Mouse (Mus musculus): ENCODE results near the gene 1700021F05Rik. TPM values are rescaled to one million over a fixed set of nuclear protein-coding genes. Genes with fewer than 3 reads are reported as not detected.

The 1700021F05Rik gene
- polyA plus RNA-seq, 1 experiment from 2014 or later: 57.2 TPM

DNA sequence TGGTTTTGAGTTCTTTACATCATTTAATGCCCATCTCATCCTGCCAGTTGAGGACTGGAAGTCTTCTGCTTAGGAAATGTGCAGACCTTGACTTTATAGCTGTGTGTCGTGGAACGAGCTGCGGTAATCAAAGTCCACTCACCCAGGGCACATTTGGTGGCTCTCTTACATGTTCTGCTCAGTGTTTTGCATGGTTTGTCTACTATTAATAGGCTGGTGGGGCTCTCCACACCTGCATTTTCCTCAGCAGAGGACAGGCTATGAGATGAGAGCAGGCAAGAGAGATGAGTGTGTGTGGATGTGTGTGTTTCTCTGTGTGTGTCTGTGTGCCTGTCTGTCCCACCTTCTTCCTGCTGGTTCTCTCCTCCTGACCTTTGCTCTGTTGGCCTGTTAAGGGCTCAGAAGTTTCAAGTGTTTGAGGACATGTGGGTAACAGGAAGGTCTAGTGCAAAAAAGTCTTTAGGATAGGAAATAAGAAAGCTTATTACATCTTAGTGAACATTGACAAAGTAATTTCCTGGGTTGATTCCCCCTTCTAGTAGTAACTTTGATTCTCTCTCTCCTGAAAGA lies 53.3 kb downstream of the 1700021F05Rik start:
- no peak overlapping the region for H3K9ac ChIP-seq (replicated peaks; ENCODE audit: low read depth, low read length)
- 84% methylated on average over 3 of the region's 3 CpGs for WGBS
- no peak overlapping the region for H3K4me2 ChIP-seq (replicated peaks; ENCODE audit: low read depth, low read length)
- no peaks in the 10 kb centered on the region for H3K36me3 ChIP-seq (ENCODE audit: control insufficient read depth, insufficient read depth, low read length)
- no peak overlapping the region for H3K27ac ChIP-seq (ENCODE audit: low read length)
- H3K27me3 ChIP-seq (ENCODE audit: control insufficient read depth, insufficient read depth, low read length): no peaks in the 10 kb centered on the region
- H3K4me3 ChIP-seq (ENCODE audit: low read depth, low read length): no peak overlapping the region
- peaks cover 19% of the 10 kb centered on the region; the same call in 1 of the 2 replicates for H3K4me1 ChIP-seq (ENCODE audit: control insufficient read depth, insufficient read depth, low read length)
- H3K9me3 ChIP-seq (ENCODE audit: control insufficient read depth, low read depth, low read length): no peaks in the 10 kb centered on the region
- ATAC-seq (ENCODE audit: insufficient number of reproducible peaks, insufficient read depth, low FRiP score, low read depth): no peak

DNA sequence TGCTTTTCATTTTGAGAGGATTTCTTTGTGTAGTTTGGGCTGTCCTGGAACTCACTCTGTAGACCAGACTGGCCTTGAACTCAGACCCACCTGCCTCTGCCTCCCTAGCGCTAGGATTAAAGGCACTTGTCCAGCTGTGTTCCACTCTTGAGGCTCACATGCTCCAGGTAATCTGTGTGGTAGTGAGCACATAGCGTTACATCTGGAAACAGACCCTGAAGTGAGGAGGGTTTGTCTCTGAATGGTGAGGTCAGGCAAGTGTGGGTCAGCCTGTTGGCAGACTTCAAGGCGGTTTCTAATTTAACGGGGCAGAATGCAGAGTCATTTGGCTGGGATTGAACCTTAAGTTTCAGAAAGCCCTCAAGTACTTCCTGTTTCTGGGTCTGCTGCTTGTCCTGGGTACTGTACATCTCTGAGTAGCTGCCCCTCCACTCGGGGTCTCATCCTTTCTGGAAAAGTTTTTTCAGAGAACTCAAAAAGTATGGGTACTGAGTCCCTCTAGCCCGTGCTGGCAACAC lies 55.0 kb downstream of the 1700021F05Rik start:
- 83% methylated on average over 6 of the region's 6 CpGs for WGBS
- Histone ChIP-seq H3K4me3 (ENCODE audit: low read depth, low read length) (no peak overlapping the region), H3K9ac (replicated peaks; ENCODE audit: low read depth, low read length) (no peak overlapping the region), H3K27ac (ENCODE audit: low read length) (no peak overlapping the region), H3K4me1 (ENCODE audit: control insufficient read depth, insufficient read depth, low read length) (peaks cover 19% of the 10 kb centered on the region; the same call in 1 of the 2 replicates), H3K36me3 (ENCODE audit: control insufficient read depth, insufficient read depth, low read length) (no peaks in the 10 kb centered on the region), H3K27me3 (ENCODE audit: control insufficient read depth, insufficient read depth, low read length) (no peaks in the 10 kb centered on the region), H3K9me3 (ENCODE audit: control insufficient read depth, low read depth, low read length) (no peaks in the 10 kb centered on the region), H3K4me2 (replicated peaks; ENCODE audit: low read depth, low read length) (no peak overlapping the region)
- ATAC-seq (ENCODE audit: insufficient number of reproducible peaks, insufficient read depth, low FRiP score, low read depth): no peak

DNA sequence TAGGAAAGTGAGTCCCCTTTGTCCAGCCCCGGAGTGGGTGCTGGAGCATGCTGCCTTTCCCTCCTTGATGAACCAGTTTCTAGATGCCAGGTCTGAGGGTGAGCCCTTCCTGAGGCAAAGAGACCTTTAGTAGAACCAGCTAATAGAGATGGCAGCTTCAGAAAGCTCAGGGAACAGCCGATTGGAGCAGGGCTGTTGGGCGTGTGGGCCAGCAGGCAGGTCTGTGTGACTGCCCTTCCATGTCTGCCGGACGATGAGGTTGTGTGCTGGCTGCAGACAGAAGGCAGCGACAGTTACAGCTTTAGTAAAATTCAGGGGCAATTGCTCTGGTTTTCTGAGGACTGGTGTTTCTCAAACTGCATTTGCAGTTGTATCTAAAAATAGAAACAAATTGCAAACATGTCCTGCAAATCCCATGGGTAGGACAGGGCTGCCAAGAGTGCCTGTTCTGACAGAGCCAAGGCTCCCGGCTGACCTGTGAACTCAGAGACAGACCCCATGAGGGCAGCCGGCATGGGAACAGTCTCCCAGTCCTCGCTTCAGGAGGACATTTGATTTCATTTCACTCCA lies 57.3 kb downstream of the 1700021F05Rik start:
- WGBS: 35% methylated on average over 9 of the region's 9 CpGs
- Histone ChIP-seq H3K9me3 (ENCODE audit: control insufficient read depth, low read depth, low read length) (no peaks in the 10 kb centered on the region), H3K9ac (replicated peaks; ENCODE audit: low read depth, low read length) (no peak overlapping the region; the same call in 1 of the 2 replicates), H3K4me3 (ENCODE audit: low read depth, low read length) (no peak overlapping the region), H3K4me1 (ENCODE audit: control insufficient read depth, insufficient read depth, low read length) (peaks cover 17% of the 10 kb centered on the region; the same call in 1 of the 2 replicates), H3K4me2 (replicated peaks; ENCODE audit: low read depth, low read length) (no peak overlapping the region; the same call in 1 of the 2 replicates), H3K27me3 (ENCODE audit: control insufficient read depth, insufficient read depth, low read length) (no peaks in the 10 kb centered on the region), H3K36me3 (ENCODE audit: control insufficient read depth, insufficient read depth, low read length) (no peaks in the 10 kb centered on the region), H3K27ac (ENCODE audit: low read length) (0 out of 2 replicates have a peak overlapping the region, but pooled peaks have one; percentile 4)
- ATAC-seq (ENCODE audit: insufficient number of reproducible peaks, insufficient read depth, low FRiP score, low read depth): no peak

DNA sequence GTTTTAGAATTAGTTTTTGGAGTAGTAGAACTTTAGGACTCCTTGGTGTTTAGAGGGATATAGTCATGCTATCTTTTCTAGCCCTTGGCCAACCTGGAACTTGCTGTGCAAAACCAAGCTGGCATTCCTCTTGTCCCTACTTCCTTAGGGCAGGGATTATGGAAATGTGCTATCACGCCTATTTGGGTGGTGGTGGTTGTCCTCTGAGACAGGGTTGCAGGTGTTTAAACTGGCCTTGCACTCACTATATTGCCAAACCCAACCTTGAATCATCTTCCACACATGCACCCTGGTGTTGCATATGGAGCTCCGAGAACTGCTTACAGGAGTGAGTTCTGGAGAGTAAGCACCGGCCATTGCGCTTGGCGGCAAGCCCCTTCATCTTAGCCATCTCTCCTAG lies 58.8 kb downstream of the 1700021F05Rik start:
- H3K9ac ChIP-seq (replicated peaks; ENCODE audit: low read depth, low read length): no peak overlapping the region
- no peak overlapping the region for H3K27ac ChIP-seq (ENCODE audit: low read length)
- WGBS: 94% methylated on average over 5 of the region's 5 CpGs
- H3K4me3 ChIP-seq (ENCODE audit: low read depth, low read length): no peak overlapping the region
- no peak overlapping the region for H3K4me2 ChIP-seq (replicated peaks; ENCODE audit: low read depth, low read length)
- H3K27me3 ChIP-seq (ENCODE audit: control insufficient read depth, insufficient read depth, low read length): no peaks in the 10 kb centered on the region
- no peaks in the 10 kb centered on the region for H3K36me3 ChIP-seq (ENCODE audit: control insufficient read depth, insufficient read depth, low read length)
- no peaks in the 10 kb centered on the region for H3K9me3 ChIP-seq (ENCODE audit: control insufficient read depth, low read depth, low read length)
- H3K4me1 ChIP-seq (ENCODE audit: control insufficient read depth, insufficient read depth, low read length): peaks cover 25% of the 10 kb centered on the region; the same call in 1 of the 2 replicates
- ATAC-seq (ENCODE audit: insufficient number of reproducible peaks, insufficient read depth, low FRiP score, low read depth): no peak

DNA sequence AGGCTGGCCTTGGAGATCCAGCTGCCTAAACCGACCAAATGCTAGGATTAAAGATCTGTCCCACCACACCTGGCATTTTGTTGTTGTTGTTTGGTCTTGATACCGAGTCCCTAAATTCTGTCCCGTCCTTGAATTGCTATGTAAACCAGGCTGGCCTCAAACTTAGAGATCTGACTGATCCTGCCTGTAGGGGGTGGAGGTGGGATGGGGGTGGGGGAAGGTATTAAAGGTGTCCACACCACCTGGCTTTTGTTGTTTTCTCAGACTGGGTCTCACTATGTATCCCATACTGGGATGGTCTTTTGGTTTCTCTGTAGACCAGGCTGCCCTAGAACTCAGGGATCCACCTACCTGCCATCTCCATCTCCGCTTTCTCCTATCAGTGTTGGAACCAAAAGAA lies 59.6 kb downstream of the 1700021F05Rik start:
- Histone ChIP-seq H3K4me3 (ENCODE audit: low read depth, low read length) (no peak overlapping the region), H3K9ac (replicated peaks; ENCODE audit: low read depth, low read length) (no peak overlapping the region), H3K4me2 (replicated peaks; ENCODE audit: low read depth, low read length) (no peak overlapping the region), H3K27me3 (ENCODE audit: control insufficient read depth, insufficient read depth, low read length) (no peaks in the 10 kb centered on the region), H3K36me3 (ENCODE audit: control insufficient read depth, insufficient read depth, low read length) (no peaks in the 10 kb centered on the region), H3K27ac (ENCODE audit: low read length) (no peak overlapping the region), H3K9me3 (ENCODE audit: control insufficient read depth, low read depth, low read length) (no peaks in the 10 kb centered on the region), H3K4me1 (ENCODE audit: control insufficient read depth, insufficient read depth, low read length) (peaks cover 25% of the 10 kb centered on the region; the same call in 1 of the 2 replicates)
- 35% methylated on average over 4 of the region's 4 CpGs for WGBS
- no peak for ATAC-seq (ENCODE audit: insufficient number of reproducible peaks, insufficient read depth, low FRiP score, low read depth)

DNA sequence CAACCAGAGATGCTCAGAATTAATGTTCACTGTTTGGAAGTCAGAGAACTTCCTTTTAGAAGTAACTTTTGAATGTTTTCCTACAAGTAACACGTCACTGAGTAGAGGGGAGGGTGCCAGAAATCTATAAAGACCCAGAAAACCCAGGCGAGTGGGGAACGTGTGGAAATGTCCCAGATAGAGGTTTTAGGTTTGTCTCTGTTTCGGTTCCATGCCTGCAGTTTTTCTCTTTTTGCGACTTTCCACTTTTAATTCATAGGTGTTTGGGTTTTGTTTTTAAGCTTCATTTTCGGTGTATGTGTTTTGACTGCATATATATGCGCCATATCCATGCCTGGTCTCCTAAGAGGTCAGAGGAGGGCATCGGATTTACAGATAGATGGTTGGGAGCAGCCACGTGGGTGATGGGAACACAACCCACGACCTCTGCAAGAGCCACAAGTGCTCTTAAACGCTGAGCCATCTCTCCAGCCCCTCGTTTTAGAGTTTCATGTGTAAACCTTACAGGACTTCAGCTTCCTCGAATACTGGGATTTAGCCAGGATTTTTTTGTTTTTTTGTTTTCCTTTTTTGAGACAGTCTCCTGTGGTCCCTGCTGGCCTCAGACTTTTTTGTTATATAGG lies 60.5 kb downstream of the 1700021F05Rik start:
- H3K4me1 ChIP-seq (ENCODE audit: control insufficient read depth, insufficient read depth, low read length): peaks cover 25% of the 10 kb centered on the region; the same call in 1 of the 2 replicates
- peak overlapping the region; percentile 88 for H3K4me2 ChIP-seq (replicated peaks; ENCODE audit: low read depth, low read length)
- H3K27ac ChIP-seq (ENCODE audit: low read length): peak overlapping the region; percentile 98; the same call in 1 of the 2 replicates
- no peak for ATAC-seq (ENCODE audit: insufficient number of reproducible peaks, insufficient read depth, low FRiP score, low read depth)
- H3K4me3 ChIP-seq (ENCODE audit: low read depth, low read length): peak overlapping the region; percentile 79
- H3K27me3 ChIP-seq (ENCODE audit: control insufficient read depth, insufficient read depth, low read length): no peaks in the 10 kb centered on the region
- WGBS: 6% methylated on average over 13 of the region's 13 CpGs
- peak overlapping the region; percentile 94 for H3K9ac ChIP-seq (replicated peaks; ENCODE audit: low read depth, low read length)
- no peaks in the 10 kb centered on the region for H3K36me3 ChIP-seq (ENCODE audit: control insufficient read depth, insufficient read depth, low read length)
- no peaks in the 10 kb centered on the region for H3K9me3 ChIP-seq (ENCODE audit: control insufficient read depth, low read depth, low read length)

DNA sequence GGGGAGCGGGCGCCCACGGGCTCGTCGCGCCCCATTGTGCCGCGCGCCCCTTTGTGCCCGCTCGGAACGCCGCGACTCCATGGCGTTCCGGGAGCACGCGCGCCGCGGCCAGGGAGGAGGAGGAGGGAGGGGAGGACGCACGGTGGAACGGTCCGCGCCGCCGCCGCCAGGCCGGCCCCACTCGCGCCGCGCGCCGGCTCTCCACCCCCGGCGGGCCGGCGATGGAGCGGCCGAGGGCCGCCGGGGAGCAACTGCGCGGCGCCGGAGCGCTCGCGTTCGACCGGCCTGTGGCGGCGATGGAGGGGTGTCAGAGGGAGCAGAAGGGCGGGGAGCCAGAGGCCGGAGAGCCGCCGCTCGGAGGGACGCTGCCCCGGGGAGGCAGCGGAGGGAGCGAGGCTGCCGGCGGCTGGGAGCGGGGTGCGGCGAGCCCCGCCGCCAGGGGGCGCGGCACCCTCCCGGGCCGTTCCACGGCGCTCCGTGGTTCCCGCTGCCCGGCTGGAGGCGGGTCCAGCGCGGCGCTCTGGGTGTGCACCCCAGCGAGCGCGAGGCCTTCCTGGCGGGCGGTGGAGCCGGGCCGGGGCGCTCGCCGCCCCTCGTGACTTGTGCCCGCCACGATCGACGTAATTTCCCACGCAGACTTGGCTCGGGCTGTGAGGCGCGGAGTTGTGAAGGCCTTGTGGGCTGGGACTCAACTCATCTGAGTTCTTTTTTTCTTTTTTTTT lies 61.2 kb downstream of the 1700021F05Rik start:
- no peaks in the 10 kb centered on the region for H3K9me3 ChIP-seq (ENCODE audit: control insufficient read depth, low read depth, low read length)
- H3K4me3 ChIP-seq (ENCODE audit: low read depth, low read length): peak overlapping the region; percentile 79
- H3K9ac ChIP-seq (replicated peaks; ENCODE audit: low read depth, low read length): peak overlapping the region; percentile 94
- H3K4me1 ChIP-seq (ENCODE audit: control insufficient read depth, insufficient read depth, low read length): peaks cover 25% of the 10 kb centered on the region; the same call in 1 of the 2 replicates
- peak overlapping the region; percentile 88 for H3K4me2 ChIP-seq (replicated peaks; ENCODE audit: low read depth, low read length)
- no peaks in the 10 kb centered on the region for H3K27me3 ChIP-seq (ENCODE audit: control insufficient read depth, insufficient read depth, low read length)
- H3K27ac ChIP-seq (ENCODE audit: low read length): peak overlapping the region; percentile 98
- peak; percentile 87 for ATAC-seq (ENCODE audit: insufficient number of reproducible peaks, insufficient read depth, low FRiP score, low read depth)
- H3K36me3 ChIP-seq (ENCODE audit: control insufficient read depth, insufficient read depth, low read length): no peaks in the 10 kb centered on the region
- under 1% methylated on average over 70 of the region's 103 CpGs for WGBS

Measured in stomach, embryonic 14.5 days (tissue).